Comparison of ENCODE assay signal across 9 mouse cellular contexts in the genomic region with DNA sequence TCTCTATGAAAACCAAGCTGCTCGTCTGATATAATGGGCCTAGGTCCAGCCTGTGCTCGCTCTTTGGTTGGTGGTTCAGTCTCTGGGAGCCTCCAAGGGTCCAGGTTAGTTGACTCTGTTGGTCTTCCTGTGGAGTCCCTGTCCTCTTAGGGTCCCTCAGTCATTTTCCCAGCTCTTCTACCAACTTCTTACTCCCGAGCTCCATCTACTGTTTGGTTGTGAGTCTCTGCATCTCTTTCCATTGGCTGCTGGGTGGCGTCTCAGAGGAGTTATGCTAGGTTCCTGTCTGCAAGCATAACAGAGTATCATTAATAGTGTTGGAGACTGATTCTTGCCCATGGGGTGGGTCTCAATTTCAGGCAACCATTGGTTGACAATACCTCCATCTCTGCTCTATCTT. TPM values are rescaled to one million over a fixed set of nuclear protein-coding genes. Genes with fewer than 3 reads are reported as not detected.
A peak's percentile ranks its signal among the peaks of the same experiment; 100 is the strongest.
DNase-seq lines count a peak whose midpoint lies in the region; ATAC-seq lines count a peak whose summit lies in the region.
"Had no signal": no experiment of that assay in that cellular context is flagged by ENCODE, and none has a peak within 500 bp of the region (broad histone marks: within the 10 kb centered on the region; RNA-seq: fewer than 3 reads in every experiment).

No protein-coding gene starts in this region.

- 30% methylated on average over 4 of the region's 4 CpGs for WGBS in hindbrain, embryonic 11.5 days
- WGBS in hindbrain, embryonic 10.5 days, result 22% methylated on average over 4 of the region's 4 CpGs
- 29% methylated on average over 4 of the region's 4 CpGs for WGBS in embryonic facial prominence, embryonic 14.5 days

- no peak overlapping the region for H3K4me3 ChIP-seq in hindbrain, embryonic 11.5 days (ENCODE audit: low read depth, low read length)
- H3K4me3 ChIP-seq in hindbrain, embryonic 10.5 days, result no peak overlapping the region
- no peak overlapping the region for H3K4me3 ChIP-seq in embryonic facial prominence, embryonic 14.5 days (ENCODE audit: low read depth, low read length)
- H3K4me3 ChIP-seq: neural tube, embryonic 12.5 days had no signal

- H3K36me3 ChIP-seq in hindbrain, embryonic 11.5 days (ENCODE audit: control insufficient read depth, insufficient read depth, low read length), result no peaks in the 10 kb centered on the region
- H3K36me3 ChIP-seq in hindbrain, embryonic 10.5 days, result no peaks in the 10 kb centered on the region
- H3K36me3 ChIP-seq in embryonic facial prominence, embryonic 14.5 days (ENCODE audit: control insufficient read depth, insufficient read depth, low read length), result no peaks in the 10 kb centered on the region
- H3K36me3 ChIP-seq: neural tube, embryonic 12.5 days had no signal

- no peaks in the 10 kb centered on the region for H3K27me3 ChIP-seq in hindbrain, embryonic 11.5 days (ENCODE audit: control insufficient read depth, insufficient read depth, low read length)
- H3K27me3 ChIP-seq in hindbrain, embryonic 10.5 days (ENCODE audit: insufficient read depth, poor library complexity, severe bottlenecking), result no peaks in the 10 kb centered on the region
- H3K27me3 ChIP-seq in embryonic facial prominence, embryonic 14.5 days (replicated peaks; ENCODE audit: control insufficient read depth, insufficient read depth, low read length), result no peaks in the 10 kb centered on the region
- H3K27me3 ChIP-seq: neural tube, embryonic 12.5 days had no signal

- H3K4me1 ChIP-seq in hindbrain, embryonic 11.5 days (replicated peaks; ENCODE audit: control insufficient read depth, insufficient read depth, low read length), result no peaks in the 10 kb centered on the region
- H3K4me1 ChIP-seq in hindbrain, embryonic 10.5 days (replicated peaks), result no peaks in the 10 kb centered on the region
- no peaks in the 10 kb centered on the region for H3K4me1 ChIP-seq in embryonic facial prominence, embryonic 14.5 days (ENCODE audit: control insufficient read depth, insufficient read depth, low read length)
- H3K4me1 ChIP-seq: neural tube, embryonic 12.5 days had no signal

- no peaks in the 10 kb centered on the region for H3K9me3 ChIP-seq in hindbrain, embryonic 11.5 days (ENCODE audit: control insufficient read depth, low read length)
- H3K9me3 ChIP-seq in hindbrain, embryonic 10.5 days, result no peaks in the 10 kb centered on the region
- no peaks in the 10 kb centered on the region for H3K9me3 ChIP-seq in embryonic facial prominence, embryonic 14.5 days (ENCODE audit: control insufficient read depth, low read length)
- H3K9me3 ChIP-seq: neural tube, embryonic 12.5 days had no signal

- H3K4me2 ChIP-seq in hindbrain, embryonic 11.5 days (replicated peaks; ENCODE audit: low read depth, low read length), result no peak overlapping the region
- no peak overlapping the region for H3K4me2 ChIP-seq in embryonic facial prominence, embryonic 14.5 days (ENCODE audit: low read depth, low read length)
- H3K4me2 ChIP-seq: neural tube, embryonic 12.5 days had no signal

- no peak overlapping the region for H3K9ac ChIP-seq in hindbrain, embryonic 11.5 days (ENCODE audit: low read depth, low read length)
- H3K9ac ChIP-seq in embryonic facial prominence, embryonic 14.5 days (ENCODE audit: low read depth, low read length), result no peak overlapping the region
- H3K9ac ChIP-seq: neural tube, embryonic 12.5 days had no signal

- H3K27ac ChIP-seq in hindbrain, embryonic 11.5 days (ENCODE audit: low read depth, low read length), result no peak overlapping the region
- no peak overlapping the region for H3K27ac ChIP-seq in hindbrain, embryonic 10.5 days
- H3K27ac ChIP-seq in embryonic facial prominence, embryonic 14.5 days (replicated peaks; ENCODE audit: low read depth, low read length), result no peak overlapping the region
- H3K27ac ChIP-seq: neural tube, embryonic 12.5 days had no signal

- peak; percentile 63 for DNase-seq in hindbrain, embryonic 11.5 days (ENCODE audit: low spot score)
- no peak for DNase-seq in hindbrain, embryonic 10.5 days (ENCODE audit: low spot score)
- peak; percentile 23 for DNase-seq in thymus, postnatal 0 days (ENCODE audit: low spot score)
- no peak for DNase-seq in thymus, postnatal 14 days
- peak; percentile 41 for DNase-seq in embryonic facial prominence, embryonic 14.5 days (ENCODE audit: low spot score)
- peak; percentile 72 for DNase-seq in retina, postnatal 1 day
- DNase-seq in urinary bladder, adult 18-20 months (ENCODE audit: low spot score in 2 of 2), result no peak

- ATAC-seq in hindbrain, embryonic 11.5 days (ENCODE audit: low FRiP score), result no peak
- no peak for ATAC-seq in embryonic facial prominence, embryonic 14.5 days (ENCODE audit: low read depth)
- ATAC-seq in activated CD4-positive, CD25-positive, alpha-beta regulatory T cell, adult 4 months, result no peak

RNA-seq across cellular contexts. Expression of a gene that starts 60.0 kb away (rescaled TPM):
- polyA plus RNA-seq in hindbrain, embryonic 11.5 days (2014; fragmentation: Nextera tagmentation; extraction: Ambion mirVana), result not detected in 2 replicates
- polyA plus RNA-seq in hindbrain, embryonic 10.5 days (2016; fragmentation: Nextera tagmentation; extraction: Ambion mirVana), result not detected in 2 replicates
- 0.09 TPM in 1 of 2 replicates, not detected in the other for polyA plus RNA-seq in thymus, postnatal 0 days (2015; fragmentation: Nextera tagmentation; extraction: Ambion mirVana)
- polyA plus RNA-seq in embryonic facial prominence, embryonic 14.5 days (2014; fragmentation: Nextera tagmentation; extraction: Ambion mirVana), result not detected in 2 replicates
- under 1 TPM in 1 of 2 experiments, not detected in 1; 0.07 TPM for polyA plus RNA-seq in activated CD4-positive, CD25-positive, alpha-beta regulatory T cell, adult 4 months (2017; shearing (Covaris generic))
- polyA plus RNA-seq: neural tube, embryonic 12.5 days had no signal

Comparison
In these comparisons a context has a peak if more than half of its experiments do, and no peak if none do; other contexts are left out.
1. DNase-seq: peak in hindbrain, embryonic 11.5 days (single experiment), thymus, postnatal 0 days (single experiment), embryonic facial prominence, embryonic 14.5 days (single experiment) and retina, postnatal 1 day (single experiment); none in hindbrain, embryonic 10.5 days (single experiment), thymus, postnatal 14 days (single experiment) and urinary bladder, adult 18-20 months (0 of 2).